Mouse (Mus musculus): ENCODE data around the gene Atp4b. TPM values are rescaled to one million over a fixed set of nuclear protein-coding genes. Genes with fewer than 3 reads are reported as not detected.
"Not testable (repeated sequence)": the region's sequence is repeated elsewhere in the genome, so short reads cannot be mapped to it uniquely, and the experiment has no call there.

Atp4b gene
- total RNA-seq, 2 experiments from 2014 or later, result not detected

DNA sequence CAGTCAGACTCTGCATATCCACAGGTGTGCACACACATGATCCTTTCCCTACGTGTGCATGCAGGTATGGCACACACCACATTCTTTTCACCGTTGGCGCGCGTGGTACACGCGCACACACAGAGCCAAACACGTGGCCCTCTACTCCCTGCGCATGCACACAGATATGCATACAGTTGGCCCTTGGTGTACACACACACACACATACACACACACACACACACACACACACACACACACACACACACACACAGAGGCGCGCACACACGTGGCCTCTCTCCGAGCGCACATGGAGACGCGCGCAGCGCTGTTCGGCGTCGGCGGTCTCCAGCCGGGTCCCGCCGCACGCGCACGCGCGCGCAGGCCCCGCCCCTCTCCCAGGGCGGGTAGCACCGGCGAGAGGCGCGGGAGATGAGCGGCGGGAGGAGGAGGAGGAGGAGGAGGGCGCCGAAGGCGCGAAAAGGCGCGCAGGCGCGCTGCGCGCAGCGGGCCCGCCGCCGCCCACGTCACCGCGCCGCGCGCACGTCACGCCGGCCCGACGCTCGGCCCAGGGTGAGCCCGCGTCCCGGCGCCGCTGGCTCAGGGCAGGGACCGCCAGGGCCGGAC, 58.3 kb downstream of the Atp4b start, which contains the start of gene Tfdp1:
Gene Tfdp1, plus strand, starts transcription at position 497 of the 606 bp plus-strand sequence.
- intact Hi-C loops (cut with DNase I; ENCODE audit: low total_unique reads), result no loop called here
- peak; percentile 76 for DNase-seq

GRCm38 (mm10) chr8:13337678-13338077, 58.9 kb downstream of the Atp4b start:
- no peak for DNase-seq
- intact Hi-C loops (cut with DNase I; ENCODE audit: low total_unique reads), result no loop called here

GRCm38 (mm10) chr8:13337245-13337644, 59.4 kb downstream of the Atp4b start:
- DNase-seq; intact Hi-C loops (cut with DNase I; ENCODE audit: low total_unique reads): not testable (repeated sequence)

Other genes with a start within 250 kb of the Atp4b start
- gene Lamp1, start 237.7 kb downstream of the Atp4b start, total RNA-seq (2021), result 100 to 1,000 TPM; 222 to 232 TPM
- gene Grtp1, start 196.2 kb downstream of the Atp4b start, total RNA-seq (2021), result 10 to 100 TPM; 10.1 to 12.4 TPM
- gene Adprhl1, start 142.7 kb downstream of the Atp4b start, total RNA-seq (2021), result 10 to 100 TPM; 51.9 to 71.6 TPM
- 10 to 100 TPM; 45.6 to 46.1 TPM for gene Dcun1d2, start 108.7 kb downstream of the Atp4b start, total RNA-seq (2021)
- 10 to 100 TPM; 12.7 to 13.3 TPM for gene Tmco3, start 108.6 kb downstream of the Atp4b start, total RNA-seq (2021)
- 10 to 100 TPM; 38.3 to 39.1 TPM for gene Tfdp1, start 58.1 kb downstream of the Atp4b start, total RNA-seq (2021)
- gene Grk1, start 8.3 kb upstream of the Atp4b start, total RNA-seq (2021), result under 1 TPM in 1 of 2 experiments, not detected in 1; 0.02 TPM
- gene Tmem255b, start 38.4 kb upstream of the Atp4b start, total RNA-seq (2021), result 1 to 10 TPM; 4.3 to 4.8 TPM
- gene Gas6, start 97.7 kb upstream of the Atp4b start, total RNA-seq (2021), result 10 to 100 TPM; 59.2 to 72.3 TPM
- not detected for gene 1700029H14Rik, start 165.6 kb upstream of the Atp4b start, total RNA-seq (2021)